Mouse (Mus musculus) thymus, postnatal 14 days (tissue): ENCODE data around the gene Gsdme.
A peak's percentile ranks its signal among the peaks of the same experiment; 100 is the strongest.

Source experiments
- DNase-seq: peaks from one replicate; pipeline ENCODE4 v3.0.0; 2021

Gene Gsdme

GRCm38 (mm10) chr6:50263670-50264069 is at the start of gene Gsdme:
TSS of gene Gsdme (minus strand) at chr6:50263862.
- DNase-seq: no peak

GRCm38 (mm10) chr6:50312647-50313046 is 49.0 kb upstream of the Gsdme start:
- peak; percentile 89 for DNase-seq

GRCm38 (mm10) chr6:50309019-50309418 is 45.4 kb upstream of the Gsdme start:
- DNase-seq: peak; percentile 52

- no peak for DNase-seq
Observed at GRCm38 (mm10) chr6:50306625-50307024, 43.0 kb upstream of the Gsdme start.

- peak; percentile 73 for DNase-seq
Observed at GRCm38 (mm10) chr6:50304949-50305491, 41.4 kb upstream of the Gsdme start.

GRCm38 (mm10) chr6:50301121-50301520 is 37.5 kb upstream of the Gsdme start:
- no peak for DNase-seq

- no peak for DNase-seq
Observed at GRCm38 (mm10) chr6:50300622-50301021, 37.0 kb upstream of the Gsdme start.

GRCm38 (mm10) chr6:50299071-50299470 is 35.4 kb upstream of the Gsdme start:
- no peak for DNase-seq

- DNase-seq: no peak
Observed at GRCm38 (mm10) chr6:50297671-50298070, 34.0 kb upstream of the Gsdme start.

- DNase-seq: no peak
Observed at GRCm38 (mm10) chr6:50295136-50295535, 31.5 kb upstream of the Gsdme start.

- peak; percentile 86 for DNase-seq
Observed at GRCm38 (mm10) chr6:50294128-50294527, 30.5 kb upstream of the Gsdme start.

- DNase-seq: no peak
Observed at GRCm38 (mm10) chr6:50291650-50292049, 28.0 kb upstream of the Gsdme start.

- DNase-seq: no peak
Observed at GRCm38 (mm10) chr6:50286881-50287280, 23.2 kb upstream of the Gsdme start.

- DNase-seq: no peak
Observed at GRCm38 (mm10) chr6:50279642-50280041, 16.0 kb upstream of the Gsdme start.

- DNase-seq: no peak
Observed at GRCm38 (mm10) chr6:50273947-50274346, 10.3 kb upstream of the Gsdme start.

- DNase-seq: no peak
Observed at GRCm38 (mm10) chr6:50273416-50273815, 9.8 kb upstream of the Gsdme start.

GRCm38 (mm10) chr6:50262310-50262709 is 1.4 kb downstream of the Gsdme start:
- no peak for DNase-seq

GRCm38 (mm10) chr6:50261922-50262261 is 1.8 kb downstream of the Gsdme start:
- no peak for DNase-seq

GRCm38 (mm10) chr6:50261201-50261921 is 2.3 kb downstream of the Gsdme start:
- DNase-seq: peak; percentile 78

GRCm38 (mm10) chr6:50255356-50255755 is 8.3 kb downstream of the Gsdme start:
- DNase-seq: no peak

- no peak for DNase-seq
Observed at GRCm38 (mm10) chr6:50254723-50255184, 8.9 kb downstream of the Gsdme start.

- DNase-seq: peak; percentile 74
Observed at GRCm38 (mm10) chr6:50252690-50253089, 11.0 kb downstream of the Gsdme start.

GRCm38 (mm10) chr6:50247791-50248190 is 15.9 kb downstream of the Gsdme start:
- DNase-seq: no peak

GRCm38 (mm10) chr6:50247356-50247755 is 16.3 kb downstream of the Gsdme start:
- DNase-seq: peak; percentile 21

GRCm38 (mm10) chr6:50244967-50245366 is 18.7 kb downstream of the Gsdme start:
- DNase-seq: peak; percentile 23
